Mouse (Mus musculus) urinary bladder, adult 18-20 months (tissue): ENCODE measurements around the gene Trabd2b.

ENCODE experiments used
- DNase-seq, 2 experiments: peaks; one replicate each; pipeline ENCODE4 v3.0.0; 2022; ENCODE audit warnings: low spot score in 2 of 2, mixed read lengths in 2 of 2

Gene Trabd2b

DNA sequence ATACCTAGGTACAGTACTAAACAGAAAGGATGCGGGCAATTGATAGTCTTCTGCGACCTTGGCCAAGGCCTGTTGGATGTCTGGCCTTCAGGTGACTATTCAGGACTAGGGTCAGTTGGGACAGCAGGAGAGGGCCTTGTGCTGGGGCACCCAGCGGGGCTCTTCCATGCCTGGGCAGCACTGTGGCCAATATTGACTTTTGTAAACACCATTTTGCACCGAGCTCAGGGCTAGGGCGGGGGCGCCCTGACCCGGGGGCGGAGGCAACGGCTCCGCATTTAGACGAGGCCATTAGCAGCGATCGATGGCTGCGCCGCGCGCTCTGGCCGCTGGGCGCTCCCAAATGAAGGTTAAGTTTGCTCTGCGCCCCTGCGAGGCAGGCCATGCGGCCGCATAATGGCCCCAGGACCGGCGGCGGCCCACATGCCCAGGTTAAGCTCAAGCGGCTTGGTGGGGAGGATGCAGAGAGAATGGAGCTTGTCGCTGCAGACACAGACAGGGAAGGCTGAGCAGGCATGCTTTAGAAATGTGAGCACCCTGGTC lies 242.1 kb downstream of the Trabd2b start:
- no peak for DNase-seq

DNA sequence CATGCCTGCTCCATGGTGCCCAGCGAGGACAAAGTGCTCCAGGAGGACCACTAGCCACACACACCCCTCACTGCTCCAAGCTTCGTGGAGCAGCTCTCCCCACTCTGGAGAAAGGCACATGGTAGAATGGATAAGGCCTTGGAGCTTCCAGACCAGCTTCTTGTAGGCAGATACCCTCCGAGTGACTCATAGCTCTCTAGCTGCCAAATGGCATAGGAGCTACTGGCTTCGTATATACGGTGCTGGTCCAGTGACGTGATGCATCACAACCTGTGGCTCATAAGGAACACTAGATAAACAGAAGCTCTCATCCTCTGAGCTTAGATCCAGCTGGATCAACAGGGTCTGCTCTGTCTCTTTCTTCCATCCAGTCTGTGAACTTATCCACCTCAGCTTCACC lies 244.0 kb downstream of the Trabd2b start:
- DNase-seq = no peak

DNA sequence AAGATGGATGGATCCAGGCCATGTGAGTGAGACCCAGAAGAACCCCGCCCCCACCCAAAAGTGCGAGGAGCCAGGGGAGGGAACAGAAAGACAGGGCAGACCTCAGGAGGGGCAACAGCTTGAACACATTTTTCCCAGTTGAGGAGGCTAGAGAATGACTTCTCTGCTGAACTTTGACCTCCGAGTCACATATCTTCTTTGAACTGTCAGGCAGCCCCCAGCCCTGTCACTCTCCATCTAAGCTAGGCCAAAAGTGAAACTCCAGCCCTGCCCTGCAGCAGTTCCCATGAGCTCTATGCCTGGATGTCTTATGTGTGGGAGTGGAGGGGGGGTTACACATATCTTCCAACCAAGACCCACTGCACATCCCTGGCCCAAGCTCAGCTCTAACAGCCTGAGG lies 244.5 kb downstream of the Trabd2b start:
- DNase-seq = no peak

DNA sequence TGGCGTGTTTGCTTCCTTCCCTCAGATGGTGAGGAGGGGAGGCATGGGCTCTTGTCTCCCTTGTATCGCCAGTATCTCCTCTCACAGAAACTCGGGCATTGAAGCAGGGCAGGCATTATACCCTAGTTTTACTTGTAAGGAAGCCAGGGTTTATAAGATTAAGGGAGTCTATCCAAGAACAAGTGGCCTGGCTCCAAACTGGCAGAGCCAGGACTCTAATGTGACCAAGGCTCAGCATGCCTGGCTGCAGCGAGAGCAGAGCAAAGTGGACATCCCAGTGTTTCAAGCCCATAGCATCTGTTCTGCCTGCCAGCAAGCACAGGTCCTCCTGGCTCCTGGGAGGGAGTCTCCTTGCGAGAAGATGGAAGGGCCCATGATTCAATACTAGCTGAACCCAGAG lies 245.1 kb downstream of the Trabd2b start:
- DNase-seq = no peak

DNA sequence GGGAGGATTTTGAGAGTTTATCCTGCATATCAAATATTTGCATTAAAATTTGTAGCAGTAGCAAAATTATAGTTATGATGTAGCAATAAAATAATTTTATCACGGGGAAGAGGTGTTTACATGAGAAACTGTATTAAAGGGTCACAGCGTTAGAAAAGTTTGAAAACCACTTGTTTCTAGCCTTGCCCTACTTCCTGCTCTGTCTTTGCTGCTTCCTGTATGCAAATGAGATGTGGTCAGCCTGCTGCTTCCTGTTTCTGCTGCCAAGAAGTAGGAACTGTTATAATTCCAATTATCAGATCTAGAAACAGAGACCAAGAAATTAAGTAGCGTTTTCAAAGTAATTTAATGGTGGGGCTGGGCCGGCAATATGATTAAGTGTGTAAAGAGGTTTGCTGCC lies 245.9 kb downstream of the Trabd2b start:
- DNase-seq = no peak

DNA sequence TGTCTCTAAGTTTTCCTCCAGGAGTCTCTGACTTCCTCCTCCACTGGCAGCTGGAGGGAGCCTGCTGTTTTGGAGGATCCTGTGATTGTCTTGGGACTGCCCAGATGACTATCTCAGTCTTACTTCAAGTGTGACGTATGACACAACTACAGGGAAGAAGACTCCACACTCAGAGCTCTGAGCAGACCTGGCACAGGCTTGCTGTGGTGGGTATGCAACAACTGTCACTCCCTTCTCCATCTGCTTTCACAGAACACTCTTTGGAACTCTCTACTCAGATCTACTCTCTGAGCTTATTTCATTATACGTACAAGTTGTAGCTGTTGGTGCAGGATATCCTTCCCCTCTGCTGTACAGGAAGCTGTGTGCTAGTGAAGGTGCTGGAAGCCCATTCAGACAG lies 251.4 kb downstream of the Trabd2b start:
- no peak for DNase-seq

DNA sequence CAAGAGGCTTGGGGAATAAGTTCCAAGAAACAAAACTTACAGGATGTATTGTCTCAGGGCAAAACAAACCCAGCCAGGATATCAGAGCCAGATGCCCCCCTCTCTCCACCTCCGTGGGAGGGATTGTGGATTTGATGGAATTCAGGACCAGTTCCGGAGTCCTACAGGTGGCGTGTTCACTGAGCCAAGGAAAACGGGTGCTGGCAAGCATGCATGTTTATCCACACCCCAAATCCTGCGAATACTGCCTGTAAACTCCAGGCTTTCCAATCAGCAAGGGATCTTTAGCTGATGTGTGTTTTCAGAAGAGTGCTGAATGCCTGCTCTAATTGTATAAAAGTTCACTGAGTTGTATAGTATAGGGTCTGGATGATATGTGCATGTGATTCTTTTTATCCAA lies 253.4 kb downstream of the Trabd2b start:
- DNase-seq = no peak

DNA sequence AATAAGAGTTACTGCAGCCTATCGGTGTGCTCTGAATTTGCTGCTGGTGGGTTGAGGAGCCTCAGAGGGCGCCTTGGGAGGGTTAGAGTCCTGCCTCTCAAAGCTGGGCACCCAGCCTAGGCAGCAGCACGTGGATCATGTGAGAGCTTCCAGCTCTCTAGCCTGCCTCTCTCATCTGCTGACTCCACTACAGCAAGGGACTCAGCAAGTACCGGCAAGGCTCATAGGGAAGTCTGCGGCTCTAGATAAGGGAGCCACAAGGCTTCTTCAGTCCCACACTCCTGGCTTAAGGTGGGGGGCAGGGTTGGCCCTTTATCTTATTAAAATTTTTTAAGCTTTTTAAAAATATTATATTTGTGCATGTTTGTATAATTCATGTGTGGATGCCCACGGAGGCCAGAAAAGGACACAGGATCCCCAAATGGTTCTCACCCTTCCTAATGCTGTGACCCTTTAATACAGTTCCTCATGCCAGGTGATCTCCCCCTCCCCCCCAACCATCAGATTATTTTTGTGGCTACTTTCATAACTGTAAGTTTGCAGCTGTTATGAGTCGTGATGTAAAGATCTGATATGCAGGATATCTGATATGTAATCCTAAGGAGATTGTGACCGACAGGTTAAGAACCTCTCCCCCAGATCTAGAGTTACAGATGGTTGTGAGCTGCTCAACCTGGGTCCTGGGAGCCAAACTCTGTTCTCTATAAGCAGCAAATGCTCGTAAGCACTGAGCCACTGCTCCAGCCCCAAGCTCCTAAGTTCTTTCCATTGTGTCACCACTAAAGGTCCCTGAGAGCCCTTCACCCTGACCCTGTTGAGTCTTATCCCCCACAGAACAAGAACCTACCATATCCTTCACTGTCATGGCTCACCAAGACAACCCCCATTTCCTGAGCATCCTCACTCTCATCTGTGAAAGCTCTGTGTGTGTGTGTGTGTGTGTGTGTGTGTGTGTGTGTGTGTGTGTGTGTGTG lies 257.8 kb downstream of the Trabd2b start:
- no peak for DNase-seq
